Mouse (Mus musculus): ENCODE measurements at regions not wholly inside any gene's neighbourhood (a gene's known extent, or its start where the extent isn't known, plus 50 kb on each side); places are given as distances from the start of the nearest gene placed in this dataset.

- no peaks in the 10 kb centered on the region for H3K4me1 ChIP-seq (ENCODE audit: control insufficient read depth, insufficient read depth, low read length)
- ATAC-seq (ENCODE audit: low read depth): no peak
- no peak overlapping the region for H3K4me3 ChIP-seq (ENCODE audit: low read depth, low read length)
- no peak overlapping the region for H3K9ac ChIP-seq (replicated peaks; ENCODE audit: low read depth, low read length)
- no peak overlapping the region for H3K27ac ChIP-seq (ENCODE audit: low read depth, low read length)
- H3K36me3 ChIP-seq (ENCODE audit: control insufficient read depth, insufficient read depth, low read length): no peaks in the 10 kb centered on the region
- no peaks in the 10 kb centered on the region for H3K9me3 ChIP-seq (ENCODE audit: control insufficient read depth, low read length)
- H3K4me2 ChIP-seq (ENCODE audit: low read depth, low read length): no peak overlapping the region
- 86% methylated on average over 9 of the region's 9 CpGs for WGBS
- H3K27me3 ChIP-seq (ENCODE audit: control insufficient read depth, insufficient read depth, low read length): no peaks in the 10 kb centered on the region
These were observed 62.6 kb downstream of the Perp start for GRCm38 (mm10) chr10:18907276-18907960.

- no peak overlapping the region for H3K27ac ChIP-seq (ENCODE audit: low read depth, low read length)
- H3K4me3 ChIP-seq (ENCODE audit: low read depth, low read length): no peak overlapping the region
- H3K9ac ChIP-seq (replicated peaks; ENCODE audit: low read depth, low read length): no peak overlapping the region
- H3K9me3 ChIP-seq (ENCODE audit: control insufficient read depth, low read length): no peaks in the 10 kb centered on the region
- H3K36me3 ChIP-seq (ENCODE audit: control insufficient read depth, insufficient read depth, low read length): no peaks in the 10 kb centered on the region
- H3K4me2 ChIP-seq (ENCODE audit: low read depth, low read length): no peak overlapping the region
- no peak for ATAC-seq (ENCODE audit: low read depth)
- WGBS: 85% methylated on average over 3 of the region's 3 CpGs
- no peaks in the 10 kb centered on the region for H3K27me3 ChIP-seq (ENCODE audit: control insufficient read depth, insufficient read depth, low read length)
- no peaks in the 10 kb centered on the region for H3K4me1 ChIP-seq (ENCODE audit: control insufficient read depth, insufficient read depth, low read length)
These were observed 64.5 kb downstream of the Perp start for GRCm38 (mm10) chr10:18909307-18909706.

GRCm38 (mm10) chr10:18910898-18911297, 66.1 kb downstream of the Perp start:
- no peak overlapping the region for H3K4me2 ChIP-seq (ENCODE audit: low read depth, low read length)
- no peaks in the 10 kb centered on the region for H3K36me3 ChIP-seq (ENCODE audit: control insufficient read depth, insufficient read depth, low read length)
- H3K9ac ChIP-seq (replicated peaks; ENCODE audit: low read depth, low read length): no peak overlapping the region
- no peaks in the 10 kb centered on the region for H3K4me1 ChIP-seq (ENCODE audit: control insufficient read depth, insufficient read depth, low read length)
- peak; percentile 49; the same call in 1 of the 2 replicates for ATAC-seq (ENCODE audit: low read depth)
- H3K9me3 ChIP-seq (ENCODE audit: control insufficient read depth, low read length): no peaks in the 10 kb centered on the region
- H3K27ac ChIP-seq (ENCODE audit: low read depth, low read length): no peak overlapping the region
- WGBS: 12% methylated on average over 2 of the region's 2 CpGs
- no peak overlapping the region for H3K4me3 ChIP-seq (ENCODE audit: low read depth, low read length)
- H3K27me3 ChIP-seq (ENCODE audit: control insufficient read depth, insufficient read depth, low read length): no peaks in the 10 kb centered on the region

GRCm38 (mm10) chr10:18917120-18917616, 72.3 kb downstream of the Perp start:
- no peak overlapping the region for H3K9ac ChIP-seq (replicated peaks; ENCODE audit: low read depth, low read length)
- H3K4me3 ChIP-seq (ENCODE audit: low read depth, low read length): no peak overlapping the region
- no peak overlapping the region for H3K27ac ChIP-seq (ENCODE audit: low read depth, low read length)
- no peaks in the 10 kb centered on the region for H3K36me3 ChIP-seq (ENCODE audit: control insufficient read depth, insufficient read depth, low read length)
- ATAC-seq (ENCODE audit: low read depth): peak; percentile 81; the same call in 1 of the 2 replicates
- no peaks in the 10 kb centered on the region for H3K9me3 ChIP-seq (ENCODE audit: control insufficient read depth, low read length)
- H3K4me2 ChIP-seq (ENCODE audit: low read depth, low read length): no peak overlapping the region
- no peaks in the 10 kb centered on the region for H3K4me1 ChIP-seq (ENCODE audit: control insufficient read depth, insufficient read depth, low read length)
- no peaks in the 10 kb centered on the region for H3K27me3 ChIP-seq (ENCODE audit: control insufficient read depth, insufficient read depth, low read length)
- 80% methylated on average over 6 of the region's 6 CpGs for WGBS

DNA sequence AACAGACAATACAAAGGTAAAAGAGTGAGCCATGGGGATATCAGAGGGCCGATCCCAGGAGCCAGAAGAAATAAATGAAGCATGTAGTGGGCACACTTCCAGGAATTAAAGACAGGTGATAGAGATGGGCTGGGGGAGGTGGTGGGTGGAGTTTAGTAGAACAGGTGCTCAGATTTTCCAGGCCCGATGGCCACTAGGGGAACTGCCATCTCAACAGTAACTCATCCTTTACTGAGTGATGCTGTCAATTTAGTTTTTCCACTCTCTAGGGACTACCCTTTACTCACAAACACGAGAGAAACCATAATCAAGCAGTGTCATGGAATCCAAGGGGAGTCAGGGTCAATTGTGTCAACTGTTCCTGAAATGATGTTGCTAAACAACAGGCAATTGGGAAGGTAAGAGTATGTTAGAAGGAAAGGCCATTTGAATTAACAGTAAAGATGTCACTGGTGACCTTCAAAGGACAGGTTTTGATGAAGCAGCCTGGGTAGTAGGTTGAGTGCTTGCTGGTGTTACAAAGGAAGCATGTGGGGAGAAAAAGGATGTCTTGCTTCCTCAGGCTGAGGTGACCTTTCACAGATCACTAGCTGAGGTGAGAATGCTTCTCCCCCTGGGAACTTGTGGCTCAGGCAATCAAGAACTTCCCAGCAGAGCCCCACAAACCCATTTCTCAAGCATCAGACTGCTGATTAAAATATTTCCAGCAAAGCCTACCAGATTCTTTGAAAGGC, 78.4 kb downstream of the Perp start:
- WGBS: 62% methylated on average over 3 of the region's 3 CpGs
- ATAC-seq (ENCODE audit: low read depth): no peak

GRCm38 (mm10) chr10:18927811-18928210, 83.0 kb downstream of the Perp start:
- 92% methylated on average over 2 of the region's 2 CpGs for WGBS
- H3K36me3 ChIP-seq (ENCODE audit: control insufficient read depth, insufficient read depth, low read length): no peaks in the 10 kb centered on the region
- ATAC-seq (ENCODE audit: low read depth): no peak
- H3K4me1 ChIP-seq (ENCODE audit: control insufficient read depth, insufficient read depth, low read length): no peaks in the 10 kb centered on the region
- H3K4me3 ChIP-seq (ENCODE audit: low read depth, low read length): no peak overlapping the region
- H3K27ac ChIP-seq (ENCODE audit: low read depth, low read length): no peak overlapping the region
- H3K9me3 ChIP-seq (ENCODE audit: control insufficient read depth, low read length): no peaks in the 10 kb centered on the region
- H3K27me3 ChIP-seq (ENCODE audit: control insufficient read depth, insufficient read depth, low read length): no peaks in the 10 kb centered on the region
- H3K4me2 ChIP-seq (ENCODE audit: low read depth, low read length): no peak overlapping the region
- no peak overlapping the region for H3K9ac ChIP-seq (replicated peaks; ENCODE audit: low read depth, low read length)

More for the DNA sequence above, 78.4 kb downstream of the Perp start:
- Histone ChIP-seq H3K4me3 (ENCODE audit: low read depth, low read length) (no peak overlapping the region), H3K9me3 (ENCODE audit: control insufficient read depth, low read length) (no peaks in the 10 kb centered on the region), H3K27me3 (ENCODE audit: control insufficient read depth, insufficient read depth, low read length) (no peaks in the 10 kb centered on the region), H3K4me1 (ENCODE audit: control insufficient read depth, insufficient read depth, low read length) (no peaks in the 10 kb centered on the region), H3K36me3 (ENCODE audit: control insufficient read depth, insufficient read depth, low read length) (no peaks in the 10 kb centered on the region), H3K9ac (replicated peaks; ENCODE audit: low read depth, low read length) (no peak overlapping the region), H3K27ac (ENCODE audit: low read depth, low read length) (no peak overlapping the region), H3K4me2 (ENCODE audit: low read depth, low read length) (no peak overlapping the region)

GRCm38 (mm10) chr10:18931344-18931743, 84.1 kb downstream of the Tnfaip3 start:
- WGBS: 63% methylated on average over 2 of the region's 2 CpGs
- ATAC-seq (ENCODE audit: low read depth): no peak

GRCm38 (mm10) chr10:18941447-18941846, 74.0 kb downstream of the Tnfaip3 start:
- Histone ChIP-seq H3K9ac (replicated peaks; ENCODE audit: low read depth, low read length) (no peak overlapping the region), H3K9me3 (ENCODE audit: control insufficient read depth, low read length) (no peaks in the 10 kb centered on the region), H3K27ac (ENCODE audit: low read depth, low read length) (no peak overlapping the region), H3K4me3 (ENCODE audit: low read depth, low read length) (no peak overlapping the region), H3K27me3 (ENCODE audit: control insufficient read depth, insufficient read depth, low read length) (no peaks in the 10 kb centered on the region), H3K36me3 (ENCODE audit: control insufficient read depth, insufficient read depth, low read length) (no peaks in the 10 kb centered on the region), H3K4me2 (ENCODE audit: low read depth, low read length) (no peak overlapping the region), H3K4me1 (ENCODE audit: control insufficient read depth, insufficient read depth, low read length) (no peaks in the 10 kb centered on the region)
- WGBS: 66% methylated on average over 4 of the region's 4 CpGs
- ATAC-seq (ENCODE audit: low read depth): no peak

More at GRCm38 (mm10) chr10:18931344-18931743, 84.1 kb downstream of the Tnfaip3 start:
- no peak overlapping the region for H3K4me2 ChIP-seq (ENCODE audit: low read depth, low read length)
- H3K27ac ChIP-seq (ENCODE audit: low read depth, low read length): no peak overlapping the region
- no peaks in the 10 kb centered on the region for H3K27me3 ChIP-seq (ENCODE audit: control insufficient read depth, insufficient read depth, low read length)
- H3K4me1 ChIP-seq (ENCODE audit: control insufficient read depth, insufficient read depth, low read length): no peaks in the 10 kb centered on the region
- no peaks in the 10 kb centered on the region for H3K36me3 ChIP-seq (ENCODE audit: control insufficient read depth, insufficient read depth, low read length)
- no peak overlapping the region for H3K9ac ChIP-seq (replicated peaks; ENCODE audit: low read depth, low read length)
- H3K4me3 ChIP-seq (ENCODE audit: low read depth, low read length): no peak overlapping the region
- no peaks in the 10 kb centered on the region for H3K9me3 ChIP-seq (ENCODE audit: control insufficient read depth, low read length)

DNA sequence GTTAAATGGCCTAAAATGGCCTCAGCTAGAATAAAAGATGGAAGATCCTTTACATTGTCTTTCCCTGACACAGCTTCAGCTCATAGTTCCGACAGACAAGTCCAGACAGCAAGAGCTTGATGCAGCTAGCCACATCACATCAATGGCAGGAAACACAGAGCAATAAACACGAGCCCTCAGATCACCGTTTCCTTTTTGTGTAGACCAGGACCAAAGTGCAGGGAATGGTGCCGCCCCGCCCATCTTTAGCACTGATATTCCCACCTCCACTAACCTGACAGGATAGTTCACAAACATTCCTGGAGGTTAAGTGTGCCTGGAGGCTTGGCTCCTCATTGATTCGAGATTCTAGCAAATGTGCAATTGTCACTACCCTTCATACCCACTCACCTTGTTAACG, 73.5 kb downstream of the Tnfaip3 start:
- Histone ChIP-seq H3K9ac (replicated peaks; ENCODE audit: low read depth, low read length) (no peak overlapping the region), H3K9me3 (ENCODE audit: control insufficient read depth, low read length) (no peaks in the 10 kb centered on the region), H3K27me3 (ENCODE audit: control insufficient read depth, insufficient read depth, low read length) (no peaks in the 10 kb centered on the region), H3K4me1 (ENCODE audit: control insufficient read depth, insufficient read depth, low read length) (no peaks in the 10 kb centered on the region), H3K27ac (ENCODE audit: low read depth, low read length) (no peak overlapping the region), H3K4me3 (ENCODE audit: low read depth, low read length) (no peak overlapping the region), H3K4me2 (ENCODE audit: low read depth, low read length) (no peak overlapping the region), H3K36me3 (ENCODE audit: control insufficient read depth, insufficient read depth, low read length) (no peaks in the 10 kb centered on the region)
- ATAC-seq (ENCODE audit: low read depth): no peak
- 57% methylated on average over 7 of the region's 7 CpGs for WGBS

Data from neural tube, embryonic 14.5 days (tissue).